Mouse (Mus musculus): ENCODE data around the gene Ache. TPM values are rescaled to one million over a fixed set of nuclear protein-coding genes. Genes with fewer than 3 reads are reported as not detected.

Gene Ache
- polyA plus RNA-seq, 1 experiment: 97.1 TPM

DNA sequence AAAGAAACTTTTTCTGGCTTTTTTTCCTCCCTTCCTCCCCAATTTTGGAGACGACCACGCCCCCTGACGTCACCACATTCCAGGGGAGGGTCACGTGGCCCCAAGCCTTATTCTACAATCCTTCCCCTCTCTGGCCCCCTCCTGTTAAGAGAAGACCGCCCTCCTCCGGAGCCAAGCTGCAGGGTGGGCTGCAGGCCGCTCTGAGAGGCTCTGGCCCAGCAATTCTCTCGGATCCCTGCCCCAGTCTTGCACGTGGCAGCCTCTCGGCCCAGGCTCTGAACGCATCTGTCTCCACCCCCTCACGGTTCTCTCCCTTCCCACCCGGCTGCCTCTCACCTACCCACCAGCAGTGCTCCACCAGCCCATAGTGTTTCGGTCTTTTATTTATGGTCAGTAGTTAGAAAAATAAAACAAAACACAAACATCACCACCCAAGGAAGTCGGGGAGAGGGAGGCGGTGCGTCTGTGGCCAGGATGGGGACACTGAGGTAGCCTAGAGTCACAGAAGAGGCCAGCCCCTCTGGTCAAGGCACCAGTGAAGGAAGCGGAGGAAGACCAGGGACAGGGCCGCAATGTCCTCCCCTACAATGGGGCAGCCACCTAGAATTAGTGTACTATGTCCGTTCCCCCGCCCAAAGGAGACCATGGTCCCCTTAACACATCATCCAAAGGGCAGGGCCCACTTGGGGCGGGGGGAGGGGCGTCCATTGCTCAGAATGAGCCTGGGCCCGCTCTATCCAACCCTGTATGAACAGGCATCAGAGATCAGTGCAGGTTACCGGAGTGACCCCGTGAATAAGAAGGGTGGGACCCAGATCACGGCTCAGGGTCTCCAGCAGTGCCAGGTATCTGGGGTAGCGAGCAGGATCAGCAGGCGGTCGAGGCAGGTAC is 27.1 kb downstream of the Ache start, which contains the start of gene Trip6:
Gene Trip6 (minus strand): TSS at position 212 of the 891 bp plus-strand sequence.
- TF ChIP-seq POLR2A (IDR thresholded peaks at IDR 0.05; ENCODE audit: control insufficient read depth, extremely low read depth, insufficient read depth, low read length, poor library complexity) (no peak), CTCF (IDR thresholded peaks at IDR 0.05; ENCODE audit: borderline replicate concordance, control insufficient read depth, extremely low read depth, insufficient read depth, low read length, poor library complexity) (no peak)
- H3K4me3 ChIP-seq (ENCODE audit: control insufficient read depth, insufficient read depth, low read length): peak within 1 kb of the TSS; percentile 22
- no peaks in the 10 kb centered on the region for H3K36me3 ChIP-seq (ENCODE audit: control insufficient read depth, insufficient read depth, low read length)
- peaks cover 12% of the 10 kb centered on the region for H3K4me1 ChIP-seq (replicated peaks; ENCODE audit: control insufficient read depth, insufficient read depth, low read length)
- 56% methylated on average over 30 of the region's 30 CpGs for WGBS
- no peaks in the 10 kb centered on the region for H3K27me3 ChIP-seq (ENCODE audit: control insufficient read depth, insufficient read depth, low read length)
- no peak within 1 kb of the TSS for H3K27ac ChIP-seq (ENCODE audit: control insufficient read depth, insufficient read depth, low read length)
- DNase-seq: no peak

DNA sequence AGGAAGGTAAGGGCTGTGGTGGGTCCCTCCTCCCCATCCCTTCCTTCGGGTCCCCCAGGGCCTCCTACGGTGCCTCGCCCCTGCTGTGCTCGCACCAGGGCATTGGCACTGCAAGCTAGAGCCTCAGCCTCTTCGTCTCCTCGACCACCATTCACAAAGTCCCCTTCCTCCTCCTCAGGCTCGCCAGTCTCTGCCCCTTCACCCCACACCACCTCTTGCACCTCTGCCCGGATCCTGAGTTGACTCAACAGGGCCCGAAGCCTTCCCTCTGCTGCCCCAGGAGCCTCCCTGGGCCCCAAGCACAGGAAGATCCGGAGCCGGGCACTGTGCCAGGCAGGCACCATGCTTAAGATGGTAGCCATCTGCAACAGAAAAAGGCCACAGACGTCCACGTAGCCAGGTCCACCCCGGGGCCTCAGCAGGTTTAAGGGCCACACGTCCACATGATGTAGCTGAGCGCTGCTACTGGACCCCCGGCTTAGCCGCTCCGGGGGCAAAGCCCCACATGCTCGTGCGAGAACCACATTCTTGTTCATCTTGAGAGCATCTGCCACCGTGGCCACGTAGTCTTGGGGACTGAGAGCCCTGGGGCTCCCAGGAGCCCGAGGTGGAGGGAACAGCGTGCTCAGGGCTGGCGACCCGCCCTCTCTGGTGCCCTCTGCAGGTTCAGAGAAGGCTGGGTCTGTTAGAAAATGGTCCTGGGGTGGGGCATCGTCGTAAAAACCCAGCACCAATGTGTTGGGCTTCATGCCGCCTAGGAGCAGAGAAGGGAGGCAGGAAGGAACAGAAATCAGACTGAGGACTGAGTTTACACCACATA is 28.0 kb downstream of the Ache start:
- no peaks in the 10 kb centered on the region for H3K36me3 ChIP-seq (ENCODE audit: control insufficient read depth, insufficient read depth, low read length)

GRCm38 (mm10) chr5:137317361-137317760 is 30.0 kb downstream of the Ache start:
- H3K4me3 ChIP-seq (ENCODE audit: control insufficient read depth, insufficient read depth, low read length): no peak overlapping the region
- no peak overlapping the region for H3K27ac ChIP-seq (ENCODE audit: control insufficient read depth, insufficient read depth, low read length)
- WGBS: 97% methylated on average over 8 of the region's 8 CpGs
- no peaks in the 10 kb centered on the region for H3K27me3 ChIP-seq (ENCODE audit: control insufficient read depth, insufficient read depth, low read length)
- no peaks in the 10 kb centered on the region for H3K36me3 ChIP-seq (ENCODE audit: control insufficient read depth, insufficient read depth, low read length)
- DNase-seq: no peak
- TF ChIP-seq POLR2A (IDR thresholded peaks at IDR 0.05; ENCODE audit: control insufficient read depth, extremely low read depth, insufficient read depth, low read length, poor library complexity): no peak
- TF ChIP-seq CTCF (IDR thresholded peaks at IDR 0.05; ENCODE audit: borderline replicate concordance, control insufficient read depth, extremely low read depth, insufficient read depth, low read length, poor library complexity): no peak
- peaks cover 12% of the 10 kb centered on the region for H3K4me1 ChIP-seq (replicated peaks; ENCODE audit: control insufficient read depth, insufficient read depth, low read length)

More for the DNA sequence above, 28.0 kb downstream of the Ache start:
- Histone ChIP-seq H3K4me3 (ENCODE audit: control insufficient read depth, insufficient read depth, low read length) (no peak overlapping the region), H3K4me1 (replicated peaks; ENCODE audit: control insufficient read depth, insufficient read depth, low read length) (peaks cover 12% of the 10 kb centered on the region), H3K27me3 (ENCODE audit: control insufficient read depth, insufficient read depth, low read length) (no peaks in the 10 kb centered on the region), H3K27ac (ENCODE audit: control insufficient read depth, insufficient read depth, low read length) (no peak overlapping the region)
- peak; percentile 63 for DNase-seq
- TF ChIP-seq CTCF (IDR thresholded peaks at IDR 0.05; ENCODE audit: borderline replicate concordance, control insufficient read depth, extremely low read depth, insufficient read depth, low read length, poor library complexity) (peak; percentile 65; the same call in 1 of the 2 replicates), POLR2A (IDR thresholded peaks at IDR 0.05; ENCODE audit: control insufficient read depth, extremely low read depth, insufficient read depth, low read length, poor library complexity) (no peak)
- 68% methylated on average over 30 of the region's 30 CpGs for WGBS

DNA sequence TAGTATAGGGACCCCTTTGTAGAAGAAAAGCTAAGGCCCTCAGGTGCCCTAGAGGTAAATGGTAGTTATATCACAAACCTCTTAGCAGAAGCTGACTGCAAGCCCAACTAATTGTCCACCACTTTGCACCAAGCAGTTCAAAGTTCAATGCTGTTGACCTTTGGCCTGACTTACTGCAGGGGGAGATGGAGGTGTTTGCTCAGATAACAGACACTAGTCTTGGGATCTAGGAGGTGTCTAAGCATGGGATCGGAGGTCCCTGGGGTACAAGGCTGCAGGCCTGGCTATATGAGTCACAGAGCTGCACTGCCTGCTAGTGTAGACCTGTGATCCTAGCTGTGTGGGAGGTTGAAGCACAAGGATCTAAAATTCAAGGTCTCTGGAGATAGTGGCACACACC is 31.3 kb downstream of the Ache start:
- Histone ChIP-seq H3K27me3 (ENCODE audit: control insufficient read depth, insufficient read depth, low read length) (no peaks in the 10 kb centered on the region), H3K27ac (ENCODE audit: control insufficient read depth, insufficient read depth, low read length) (no peak overlapping the region), H3K4me1 (replicated peaks; ENCODE audit: control insufficient read depth, insufficient read depth, low read length) (peaks cover 9% of the 10 kb centered on the region), H3K4me3 (ENCODE audit: control insufficient read depth, insufficient read depth, low read length) (no peak overlapping the region), H3K36me3 (ENCODE audit: control insufficient read depth, insufficient read depth, low read length) (peaks cover 4% of the 10 kb centered on the region; the same call in 1 of the 2 replicates)
- 100% methylated on average over 1 of the region's 1 CpGs for WGBS
- TF ChIP-seq CTCF (IDR thresholded peaks at IDR 0.05; ENCODE audit: borderline replicate concordance, control insufficient read depth, extremely low read depth, insufficient read depth, low read length, poor library complexity): no peak
- no peak for DNase-seq

DNA sequence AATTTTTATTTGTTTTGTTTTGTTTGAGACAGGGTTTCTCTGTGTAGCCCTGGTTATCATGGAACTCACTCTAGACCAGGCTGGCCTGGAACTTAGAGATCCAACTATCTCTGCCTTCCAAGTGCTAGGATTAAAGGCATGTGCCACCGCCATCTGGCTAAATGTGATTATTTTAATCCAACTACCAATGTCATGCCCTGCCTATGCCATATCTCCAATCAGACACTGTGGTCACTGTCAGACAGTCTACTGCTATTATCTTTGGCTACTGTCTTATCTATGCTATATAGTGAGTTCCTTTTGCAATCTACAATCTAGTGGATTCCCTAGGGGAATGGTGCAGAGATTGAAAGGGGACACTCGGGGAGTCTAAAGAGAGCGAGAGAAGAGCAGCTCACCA is 33.7 kb downstream of the Ache start:
- DNase-seq: no peak
- H3K36me3 ChIP-seq (ENCODE audit: control insufficient read depth, insufficient read depth, low read length): peaks cover 7% of the 10 kb centered on the region; the same call in 1 of the 2 replicates
- H3K27ac ChIP-seq (ENCODE audit: control insufficient read depth, insufficient read depth, low read length): no peak overlapping the region
- 97% methylated on average over 3 of the region's 3 CpGs for WGBS
- H3K4me1 ChIP-seq (replicated peaks; ENCODE audit: control insufficient read depth, insufficient read depth, low read length): no peaks in the 10 kb centered on the region
- no peak overlapping the region for H3K4me3 ChIP-seq (ENCODE audit: control insufficient read depth, insufficient read depth, low read length)
- H3K27me3 ChIP-seq (ENCODE audit: control insufficient read depth, insufficient read depth, low read length): no peaks in the 10 kb centered on the region
- TF ChIP-seq CTCF (IDR thresholded peaks at IDR 0.05; ENCODE audit: borderline replicate concordance, control insufficient read depth, extremely low read depth, insufficient read depth, low read length, poor library complexity) (no peak), POLR2A (IDR thresholded peaks at IDR 0.05; ENCODE audit: control insufficient read depth, extremely low read depth, insufficient read depth, low read length, poor library complexity) (no peak)

- no peak overlapping the region for H3K27ac ChIP-seq (ENCODE audit: control insufficient read depth, insufficient read depth, low read length)
- WGBS: 92% methylated on average over 7 of the region's 7 CpGs
- H3K36me3 ChIP-seq (ENCODE audit: control insufficient read depth, insufficient read depth, low read length): no peaks in the 10 kb centered on the region
- H3K27me3 ChIP-seq (ENCODE audit: control insufficient read depth, insufficient read depth, low read length): no peaks in the 10 kb centered on the region
- TF ChIP-seq CTCF (IDR thresholded peaks at IDR 0.05; ENCODE audit: borderline replicate concordance, control insufficient read depth, extremely low read depth, insufficient read depth, low read length, poor library complexity): no peak
- TF ChIP-seq POLR2A (IDR thresholded peaks at IDR 0.05; ENCODE audit: control insufficient read depth, extremely low read depth, insufficient read depth, low read length, poor library complexity): no peak
- peaks cover 16% of the 10 kb centered on the region for H3K4me1 ChIP-seq (replicated peaks; ENCODE audit: control insufficient read depth, insufficient read depth, low read length)
- no peak overlapping the region for H3K4me3 ChIP-seq (ENCODE audit: control insufficient read depth, insufficient read depth, low read length)
- no peak for DNase-seq
Observed at GRCm38 (mm10) chr5:137330910-137331309, 43.6 kb downstream of the Ache start.
